Mouse (Mus musculus) stomach, postnatal 0 days (tissue): ENCODE data around the gene Zfp386.

Experiments
- CTCF ChIP-seq: IDR thresholded peaks from 2 replicates; pipeline ENCODE4 v1.5.1; 2016; ENCODE audit warnings: antibody characterized with exemption, low read depth, mild to moderate bottlenecking, moderate library complexity
- EP300 ChIP-seq: optimal IDR thresholded peaks from 2 replicates; pipeline ENCODE3; 2016; ENCODE audit warnings: antibody characterized with exemption

- TF ChIP-seq CTCF (no peak), EP300 (no peak)
Observed at GRCm38 (mm10) chr12:116096361-116096904, 48.9 kb downstream of the Zfp386 start.
